Mouse (Mus musculus): ENCODE data around the gene Acacb. TPM values are rescaled to one million over a fixed set of nuclear protein-coding genes. Genes with fewer than 3 reads are reported as not detected.

The Acacb gene
- 100 to 1,000 TPM; 119 to 132 TPM for total RNA-seq (2021)
- polyA plus RNA-seq (2012; rRNA removed), result 81.3 and 102 TPM in 2 replicates
- long read RNA-seq, partial matches to known transcripts, result 32 of 35 reads
- long read RNA-seq, other reads (novel, unspliced or antisense), result 3 of 35 reads

- peak; percentile 67 for DNase-seq
Observed at GRCm38 (mm10) chr5:114146028-114146888, at the start of gene Acacb. TSS of gene Acacb (plus strand) at chr5:114146535.

GRCm38 (mm10) chr5:114099709-114100389, 46.5 kb upstream of the Acacb start:
- peak; percentile 94 for DNase-seq

GRCm38 (mm10) chr5:114100390-114101099, 45.8 kb upstream of the Acacb start:
- no peak for DNase-seq

GRCm38 (mm10) chr5:114101873-114102272, 44.5 kb upstream of the Acacb start:
- DNase-seq, result no peak

DNA sequence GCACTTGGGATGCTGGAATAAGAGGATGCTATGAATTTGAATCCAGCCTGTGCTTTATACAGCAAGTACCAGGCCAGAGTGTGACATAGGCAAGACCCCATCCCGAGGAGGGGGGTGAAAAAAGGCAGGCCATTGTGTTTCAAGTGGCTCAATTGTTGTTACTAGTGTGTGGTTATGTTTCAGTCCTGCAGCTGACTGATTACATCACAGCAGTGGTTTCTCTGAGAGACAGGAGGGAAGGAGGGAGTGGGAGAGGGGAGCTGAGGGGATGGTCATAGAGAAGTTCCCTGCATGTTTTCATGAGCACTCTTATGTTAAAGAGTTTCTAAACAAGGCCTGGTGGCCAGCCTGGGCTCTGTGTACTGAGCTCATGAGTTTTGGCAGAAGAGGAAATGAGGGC, 43.5 kb upstream of the Acacb start:
- DNase-seq, result no peak

- peak; percentile 76 for DNase-seq
Observed at GRCm38 (mm10) chr5:114106391-114106935, 39.9 kb upstream of the Acacb start.

DNA sequence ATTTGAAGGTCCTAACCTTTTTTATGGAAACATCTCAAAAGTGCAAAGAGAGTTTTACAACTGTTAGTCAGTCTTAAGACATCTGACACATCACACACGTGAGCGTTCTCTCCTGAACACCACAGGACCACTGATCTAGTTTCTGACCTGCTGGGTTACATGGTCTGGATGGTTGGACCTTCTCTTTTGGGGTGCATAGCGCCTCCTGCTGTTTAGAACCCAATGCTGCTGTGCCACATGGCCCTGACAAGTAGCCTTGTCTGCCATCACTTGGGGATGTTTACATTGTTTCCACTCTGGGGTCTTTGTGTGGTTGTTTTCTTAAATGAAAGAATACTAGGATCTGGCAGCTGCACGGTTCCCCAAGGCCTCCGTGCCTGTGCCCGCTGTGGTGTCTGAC, 33.0 kb upstream of the Acacb start:
- no peak for DNase-seq

DNA sequence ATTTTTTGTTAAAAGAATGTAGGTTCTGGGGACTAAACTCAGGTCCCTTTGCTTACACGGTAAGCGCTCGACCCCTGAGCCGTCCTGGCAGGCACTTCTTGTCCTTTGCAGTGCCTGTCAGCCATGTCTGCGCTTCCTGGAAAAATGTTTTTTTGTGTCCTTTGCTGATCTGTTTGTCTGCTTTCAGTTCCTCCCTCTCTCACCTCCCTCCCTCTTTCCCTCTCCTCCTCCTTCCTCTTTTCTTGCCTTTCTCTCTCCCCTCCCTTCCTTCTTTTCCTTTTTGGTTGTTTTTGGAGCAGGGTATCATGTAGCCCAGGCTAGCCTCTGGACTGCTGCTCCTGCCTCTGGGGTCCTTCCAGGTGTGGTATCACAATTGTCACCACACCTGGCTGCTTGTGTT, 31.3 kb upstream of the Acacb start:
- no peak for DNase-seq

GRCm38 (mm10) chr5:114116586-114116985, 29.7 kb upstream of the Acacb start:
- no peak for DNase-seq

DNA sequence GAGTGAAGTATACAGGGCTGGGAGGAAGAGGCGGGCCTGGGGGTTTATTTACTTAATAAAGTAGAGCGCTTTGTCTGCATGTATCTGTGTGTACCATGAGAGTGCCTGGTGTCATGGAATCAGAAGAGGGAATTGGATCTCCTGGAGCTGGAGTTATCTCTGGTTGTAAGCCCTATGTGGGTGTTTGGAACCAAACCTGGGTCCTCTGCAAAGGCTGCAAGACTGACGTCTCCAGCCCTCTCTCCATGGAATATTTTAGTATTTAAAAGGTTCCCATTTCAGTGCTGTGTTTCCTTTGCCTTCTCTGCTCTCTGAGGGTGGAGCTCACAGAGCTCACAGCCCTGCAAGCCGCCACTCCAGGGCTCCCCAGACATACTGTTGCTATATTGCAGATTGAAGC, 26.5 kb upstream of the Acacb start:
- DNase-seq, result no peak

DNA sequence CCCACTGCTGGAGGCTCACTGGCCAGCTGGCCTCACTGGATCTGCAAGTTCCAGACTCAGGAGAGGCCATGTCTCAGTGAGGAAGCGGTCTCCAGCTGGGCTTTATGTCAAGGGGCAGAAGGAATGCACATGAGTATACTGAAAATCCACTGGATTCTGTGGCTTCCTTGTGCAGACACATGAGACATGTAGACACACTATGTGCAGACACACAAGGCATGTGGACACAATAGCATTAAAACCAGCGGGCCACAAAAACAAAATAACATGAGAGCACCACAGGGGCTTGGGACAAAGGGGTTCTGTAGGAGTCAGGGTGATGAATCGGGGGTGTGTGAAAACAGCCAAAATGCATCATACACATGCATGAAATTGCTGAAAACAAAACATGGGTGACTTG, 20.3 kb upstream of the Acacb start:
- DNase-seq, result no peak

- DNase-seq, result no peak
Observed at GRCm38 (mm10) chr5:114126499-114127244, 19.7 kb upstream of the Acacb start.

- peak; percentile 88 for DNase-seq
Observed at GRCm38 (mm10) chr5:114127374-114128349, 18.7 kb upstream of the Acacb start, which contains the start of gene Alkbh2. TSS of gene Alkbh2 (minus strand) at chr5:114128218.

DNA sequence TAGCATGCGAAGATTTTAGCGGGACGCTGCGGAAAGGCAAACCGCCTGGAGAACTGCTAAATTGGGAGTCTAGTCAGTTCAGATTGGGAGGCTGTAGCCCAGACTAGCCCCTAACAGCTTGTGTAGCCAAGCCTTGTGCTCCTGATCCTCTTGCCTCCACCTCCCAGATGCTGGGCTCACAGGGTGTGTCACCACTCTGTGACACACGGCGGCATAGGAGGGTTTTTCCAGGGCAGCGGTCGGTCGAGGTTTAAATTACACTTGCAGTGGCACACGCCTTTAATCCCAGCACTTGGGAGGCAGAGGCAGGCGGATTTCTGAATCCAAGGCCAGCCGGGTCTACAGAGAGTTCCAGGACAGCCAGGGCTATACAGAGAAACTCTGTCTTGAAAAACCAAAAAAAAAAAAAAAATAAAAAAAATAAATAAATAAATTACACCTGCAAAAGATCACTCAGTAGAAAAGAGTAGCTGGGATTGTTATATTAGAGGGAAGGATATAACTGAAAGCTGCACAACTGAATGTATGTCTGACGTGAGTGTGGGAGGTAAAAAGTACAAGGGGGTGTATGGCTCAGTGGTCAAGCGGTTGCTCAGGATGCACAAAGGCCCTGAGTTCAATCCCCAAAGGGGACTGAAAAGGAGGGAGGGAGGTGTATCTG, 16.7 kb upstream of the Acacb start:
- DNase-seq, result no peak

GRCm38 (mm10) chr5:114130211-114130605, 16.1 kb upstream of the Acacb start, which contains the start of gene Ung:
TSS of gene Ung (plus strand) at chr5:114130386.
- no peak for DNase-seq

DNA sequence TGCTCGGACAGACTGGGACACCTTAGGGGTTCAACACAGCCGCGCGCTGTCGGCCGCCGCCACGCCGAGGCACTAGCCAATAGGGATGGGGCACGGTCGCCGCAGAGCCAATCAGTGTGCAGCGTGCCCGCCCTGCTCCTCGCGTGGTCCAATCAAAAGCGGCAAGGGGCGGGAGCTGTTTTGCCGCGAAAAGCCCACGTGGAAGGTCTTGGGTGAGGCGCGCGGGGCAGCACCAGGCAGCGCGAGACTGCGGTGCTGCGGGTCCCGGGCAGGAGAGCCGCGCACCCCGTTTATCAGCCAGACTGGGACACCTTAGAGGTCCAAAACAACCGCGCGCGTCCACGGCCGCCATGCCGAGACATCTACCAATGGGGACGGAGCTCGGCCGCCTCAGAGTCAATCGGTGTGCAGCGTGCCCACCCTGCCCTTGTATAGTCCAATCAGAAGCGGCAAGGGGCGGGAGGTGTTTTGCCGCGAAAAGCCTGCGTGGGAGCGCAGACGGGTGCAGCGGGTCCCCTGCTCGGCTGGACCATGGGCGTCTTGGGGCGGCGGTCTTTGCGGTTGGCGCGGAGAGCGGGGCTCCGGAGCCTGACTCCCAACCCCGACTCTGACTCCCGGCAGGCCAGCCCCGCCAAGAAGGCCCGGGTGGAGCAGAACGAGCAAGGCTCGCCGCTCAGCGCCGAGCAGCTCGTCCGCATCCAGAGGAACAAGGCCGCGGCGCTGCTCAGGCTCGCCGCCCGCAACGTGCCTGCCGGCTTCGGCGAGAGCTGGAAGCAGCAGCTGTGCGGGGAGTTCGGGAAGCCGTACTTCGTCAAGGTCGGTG, 15.4 kb upstream of the Acacb start:
- DNase-seq, result peak; percentile 96

- DNase-seq, result peak; percentile 73
Observed at GRCm38 (mm10) chr5:114131521-114131840, 14.9 kb upstream of the Acacb start.

DNA sequence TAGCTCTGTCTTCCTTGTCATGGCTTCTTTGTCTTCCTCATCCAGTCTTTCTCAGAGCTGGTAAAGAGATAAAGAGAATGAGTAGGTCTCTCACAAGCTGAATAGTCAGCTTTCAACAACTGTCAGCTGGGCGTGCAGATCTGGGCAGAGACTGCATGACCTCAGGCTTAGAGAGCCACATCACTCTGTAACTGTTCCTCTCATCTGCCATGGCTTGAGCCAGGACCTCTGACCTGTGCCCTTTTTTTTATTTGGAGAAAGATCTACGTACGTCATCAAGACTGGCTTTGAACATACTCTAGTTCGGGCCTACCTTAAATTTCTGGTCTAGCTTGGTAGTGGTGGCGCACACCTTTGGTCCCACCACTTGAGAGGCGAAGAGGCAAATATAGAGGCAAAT, 13.5 kb upstream of the Acacb start:
- no peak for DNase-seq

- DNase-seq, result peak; percentile 83
Observed at GRCm38 (mm10) chr5:114134091-114134534, 12.2 kb upstream of the Acacb start.
